Mouse (Mus musculus): Measurements from ENCODE around the gene 6430550D23Rik.

- no peak for TF ChIP-seq POLR2A (IDR thresholded peaks at IDR 0.05; ENCODE audit: low read depth, low read length)
- no peak for TF ChIP-seq CTCF (IDR thresholded peaks at IDR 0.05; ENCODE audit: extremely low read depth, insufficient read depth, insufficient read length, insufficient replicate concordance)
Observed at GRCm38 (mm10) chr2:155928711-155929345, 78.9 kb downstream of the 6430550D23Rik start.

Measured in spleen, adult 2 months (tissue).